Mouse (Mus musculus): ENCODE data around the gene Tgm6. TPM values are rescaled to one million over a fixed set of nuclear protein-coding genes. Genes with fewer than 3 reads are reported as not detected.

Gene Tgm6
- total and polyA plus RNA-seq, 2 experiments: not detected

DNA sequence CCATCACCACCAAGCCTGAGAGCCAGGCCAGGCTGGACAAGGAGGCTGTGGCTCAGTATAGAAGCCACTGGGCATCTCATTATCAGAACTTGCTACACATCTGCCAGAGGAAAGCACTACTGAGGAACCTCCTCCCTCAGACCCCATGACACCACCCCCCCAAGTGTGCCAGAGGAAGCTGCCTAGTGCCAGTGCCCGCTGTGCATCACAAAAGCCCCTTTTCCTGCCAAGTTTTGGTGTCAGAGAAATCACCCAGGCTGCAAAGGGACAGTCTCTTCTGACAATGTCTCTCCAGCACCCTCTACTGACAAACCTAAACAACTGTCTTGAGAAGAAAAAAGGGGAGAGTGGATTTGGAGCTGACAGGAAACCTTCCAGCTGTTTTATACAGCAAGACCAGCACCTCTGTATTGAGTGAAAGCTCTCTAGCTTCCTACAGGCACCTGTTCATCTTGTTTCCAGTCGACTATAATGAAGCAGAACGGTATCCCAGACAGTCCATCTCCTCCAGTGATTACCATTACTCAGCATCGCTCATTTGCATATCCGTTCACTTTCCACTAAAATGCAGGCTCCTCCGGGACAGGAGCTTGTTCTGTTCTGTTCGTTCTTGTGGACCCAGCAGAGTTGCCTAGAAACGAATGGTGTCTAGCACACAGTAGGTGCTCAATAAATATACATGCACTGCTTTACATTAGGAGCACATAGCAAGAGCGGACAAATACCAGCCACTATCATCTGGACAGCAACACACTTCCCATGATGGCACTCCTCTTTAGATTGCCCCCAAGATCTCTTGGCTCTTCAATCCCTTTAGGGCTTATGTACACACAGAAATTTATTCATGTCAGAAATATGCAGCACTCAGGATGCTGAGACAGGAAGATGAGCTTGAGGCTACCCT lies 54.3 kb downstream of the Tgm6 start:
- no peak overlapping the region for H3K4me3 ChIP-seq (ENCODE audit: insufficient read depth, low read depth, low read length)
- no peak overlapping the region for H3K9ac ChIP-seq (ENCODE audit: low read depth, low read length)
- H3K4me1 ChIP-seq (ENCODE audit: control insufficient read depth, insufficient read depth, low read length): no peaks in the 10 kb centered on the region
- peaks cover 25% of the 10 kb centered on the region for H3K36me3 ChIP-seq (ENCODE audit: control insufficient read depth, insufficient read depth, low read length)
- no peaks in the 10 kb centered on the region for H3K27me3 ChIP-seq (ENCODE audit: control insufficient read depth, insufficient read depth, low read length)
- WGBS: 76% methylated on average over 9 of the region's 9 CpGs
- H3K27ac ChIP-seq (replicated peaks; ENCODE audit: insufficient read depth, low read depth, low read length): no peak overlapping the region
- no peaks in the 10 kb centered on the region for H3K79me2 ChIP-seq (ENCODE audit: control insufficient read depth, insufficient read depth, low read length)
- DNase-seq (ENCODE audit: extremely low read depth, low read depth, low spot score): peak; percentile 16
- TF ChIP-seq CTCF (IDR thresholded peaks at IDR 0.05; ENCODE audit: low read depth, low read length) (0 out of 2 replicates have a peak, but pooled peaks have one; percentile 15), POLR2A (IDR thresholded peaks at IDR 0.05; ENCODE audit: extremely low read depth, insufficient read depth, low read length) (no peak)

- Histone ChIP-seq H3K9ac (ENCODE audit: low read depth, low read length) (no peak overlapping the region), H3K4me3 (ENCODE audit: insufficient read depth, low read depth, low read length) (no peak overlapping the region), H3K36me3 (ENCODE audit: control insufficient read depth, insufficient read depth, low read length) (peaks cover 38% of the 10 kb centered on the region), H3K27ac (replicated peaks; ENCODE audit: insufficient read depth, low read depth, low read length) (no peak overlapping the region), H3K79me2 (ENCODE audit: control insufficient read depth, insufficient read depth, low read length) (no peaks in the 10 kb centered on the region), H3K4me1 (ENCODE audit: control insufficient read depth, insufficient read depth, low read length) (no peaks in the 10 kb centered on the region), H3K27me3 (ENCODE audit: control insufficient read depth, insufficient read depth, low read length) (no peaks in the 10 kb centered on the region)
- 53% methylated on average over 3 of the region's 3 CpGs for WGBS
- TF ChIP-seq POLR2A (IDR thresholded peaks at IDR 0.05; ENCODE audit: extremely low read depth, insufficient read depth, low read length) (no peak), CTCF (IDR thresholded peaks at IDR 0.05; ENCODE audit: low read depth, low read length) (peak; percentile 59)
- DNase-seq (ENCODE audit: extremely low read depth, low read depth, low spot score): peak; percentile 38
Observed at GRCm38 (mm10) chr2:130167861-130168260, 55.6 kb downstream of the Tgm6 start.

DNA sequence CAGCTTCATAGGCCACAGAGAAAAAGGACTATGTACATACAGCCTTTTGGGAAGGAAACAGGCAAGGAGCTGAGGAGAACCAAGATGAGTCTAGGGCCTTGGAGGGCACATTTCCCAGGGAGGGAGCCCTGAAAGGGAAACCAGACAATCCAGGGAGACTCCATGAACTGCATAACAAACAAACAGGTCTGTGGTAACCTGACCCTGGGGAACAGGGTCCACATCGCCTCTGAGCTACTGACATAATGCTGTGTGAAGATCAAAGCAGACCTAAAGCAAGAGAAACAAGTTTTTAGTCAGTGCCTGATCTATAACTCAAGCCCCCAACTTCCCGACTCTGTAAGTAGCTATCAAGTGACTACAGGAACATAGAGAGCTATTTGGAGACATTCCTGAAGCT lies 59.5 kb downstream of the Tgm6 start:
- WGBS: 27% methylated on average over 2 of the region's 2 CpGs
- Histone ChIP-seq H3K9ac (ENCODE audit: low read depth, low read length) (no peak overlapping the region), H3K36me3 (ENCODE audit: control insufficient read depth, insufficient read depth, low read length) (peaks cover 69% of the 10 kb centered on the region), H3K4me3 (ENCODE audit: insufficient read depth, low read depth, low read length) (no peak overlapping the region), H3K4me1 (ENCODE audit: control insufficient read depth, insufficient read depth, low read length) (peaks cover under 1% of the 10 kb centered on the region; the same call in 1 of the 2 replicates), H3K27ac (replicated peaks; ENCODE audit: insufficient read depth, low read depth, low read length) (no peak overlapping the region), H3K27me3 (ENCODE audit: control insufficient read depth, insufficient read depth, low read length) (no peaks in the 10 kb centered on the region), H3K79me2 (ENCODE audit: control insufficient read depth, insufficient read depth, low read length) (no peaks in the 10 kb centered on the region; the same call in 1 of the 2 replicates)
- TF ChIP-seq POLR2A (IDR thresholded peaks at IDR 0.05; ENCODE audit: extremely low read depth, insufficient read depth, low read length) (no peak), CTCF (IDR thresholded peaks at IDR 0.05; ENCODE audit: low read depth, low read length) (no peak)
- DNase-seq (ENCODE audit: extremely low read depth, low read depth, low spot score): no peak

DNA sequence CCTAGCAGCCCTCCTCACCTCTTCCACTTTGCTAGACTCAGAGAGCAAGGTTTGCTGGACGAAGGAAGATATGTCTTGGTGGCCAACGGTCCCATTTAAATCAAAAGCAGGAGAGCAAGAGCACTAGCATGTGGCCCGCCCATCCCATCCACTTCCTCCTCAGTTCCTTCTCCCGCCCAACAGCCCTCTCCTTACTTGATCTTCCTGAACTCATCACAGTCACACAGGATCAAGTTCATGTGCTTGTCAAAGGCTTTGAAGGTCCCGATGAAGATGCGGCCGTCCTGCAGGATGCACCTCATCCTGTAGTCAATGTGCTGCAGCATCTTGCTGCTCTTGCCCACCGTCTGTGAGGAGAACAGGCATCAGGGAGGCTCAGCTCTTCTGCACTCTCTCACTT lies 64.6 kb downstream of the Tgm6 start:
- Histone ChIP-seq H3K79me2 (ENCODE audit: control insufficient read depth, insufficient read depth, low read length) (peaks cover 8% of the 10 kb centered on the region; the same call in 1 of the 2 replicates), H3K4me1 (ENCODE audit: control insufficient read depth, insufficient read depth, low read length) (peaks cover 5% of the 10 kb centered on the region), H3K4me3 (ENCODE audit: insufficient read depth, low read depth, low read length) (no peak overlapping the region), H3K27ac (replicated peaks; ENCODE audit: insufficient read depth, low read depth, low read length) (no peak overlapping the region), H3K36me3 (ENCODE audit: control insufficient read depth, insufficient read depth, low read length) (peaks cover 41% of the 10 kb centered on the region), H3K9ac (ENCODE audit: low read depth, low read length) (no peak overlapping the region), H3K27me3 (ENCODE audit: control insufficient read depth, insufficient read depth, low read length) (no peaks in the 10 kb centered on the region)
- no peak for DNase-seq (ENCODE audit: extremely low read depth, low read depth, low spot score)
- 72% methylated on average over 8 of the region's 8 CpGs for WGBS
- TF ChIP-seq POLR2A (IDR thresholded peaks at IDR 0.05; ENCODE audit: extremely low read depth, insufficient read depth, low read length) (no peak), CTCF (IDR thresholded peaks at IDR 0.05; ENCODE audit: low read depth, low read length) (no peak)

DNA sequence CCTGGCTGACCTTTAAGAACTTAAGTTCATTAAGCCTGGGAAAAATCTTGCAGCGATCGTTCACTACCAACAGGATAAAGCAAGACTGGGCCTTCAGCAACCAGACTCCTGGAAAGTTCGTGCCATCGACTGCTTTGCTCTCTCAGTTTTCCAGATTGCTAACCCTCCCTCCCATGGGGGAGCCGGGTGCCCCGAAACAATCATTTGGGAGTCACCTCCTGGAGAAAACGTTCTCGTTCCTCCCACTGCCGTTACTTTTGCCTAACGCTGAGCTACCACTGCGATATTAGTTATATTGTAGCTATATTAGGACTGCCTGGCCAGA lies 66.1 kb downstream of the Tgm6 start:
- TF ChIP-seq POLR2A (IDR thresholded peaks at IDR 0.05; ENCODE audit: extremely low read depth, insufficient read depth, low read length) (no peak), CTCF (IDR thresholded peaks at IDR 0.05; ENCODE audit: low read depth, low read length) (no peak)
- Histone ChIP-seq H3K4me1 (ENCODE audit: control insufficient read depth, insufficient read depth, low read length) (peaks cover 5% of the 10 kb centered on the region), H3K27ac (replicated peaks; ENCODE audit: insufficient read depth, low read depth, low read length) (peak overlapping the region; percentile 73), H3K36me3 (ENCODE audit: control insufficient read depth, insufficient read depth, low read length) (peaks cover 26% of the 10 kb centered on the region), H3K27me3 (ENCODE audit: control insufficient read depth, insufficient read depth, low read length) (no peaks in the 10 kb centered on the region), H3K79me2 (ENCODE audit: control insufficient read depth, insufficient read depth, low read length) (peaks cover 8% of the 10 kb centered on the region; the same call in 1 of the 2 replicates), H3K4me3 (ENCODE audit: insufficient read depth, low read depth, low read length) (peak overlapping the region; percentile 87), H3K9ac (ENCODE audit: low read depth, low read length) (peak overlapping the region; percentile 92)
- under 1% methylated on average over 11 of the region's 11 CpGs for WGBS
- peak; percentile 32 for DNase-seq (ENCODE audit: extremely low read depth, low read depth, low spot score)

Data from liver, adult 2 months (tissue).